Mouse (Mus musculus) testis, adult 2 months (tissue): ENCODE data around the gene Stat5b. TPM values are rescaled to one million over a fixed set of nuclear protein-coding genes. Genes with fewer than 3 reads are reported as not detected.
A peak's percentile ranks its signal among the peaks of the same experiment; 100 is the strongest.
"Not testable (repeated sequence)": the region's sequence is repeated elsewhere in the genome, so short reads cannot be mapped to it uniquely, and the experiment has no call there.

ENCODE experiments used
- H3K27ac ChIP-seq: fragments of 200-500 bp; 2 replicates; pipeline ENCODE4 v1.5.1; 2012; ENCODE audit warnings: low read depth, low read length; ENCODE audit not compliant: control insufficient read depth, insufficient read depth
- H3K27me3 ChIP-seq: fragments of 200-500 bp; 2 replicates; pipeline ENCODE4 v1.6.1; 2012; ENCODE audit warnings: mild to moderate bottlenecking, low read length, moderate library complexity; ENCODE audit not compliant: control insufficient read depth, insufficient read depth
- H3K36me3 ChIP-seq: fragments of 200-500 bp; 2 replicates; pipeline ENCODE4 v1.6.1; 2012; ENCODE audit warnings: mild to moderate bottlenecking, low read length; ENCODE audit not compliant: control insufficient read depth, insufficient read depth
- H3K4me1 ChIP-seq: fragments of 200-500 bp; 2 replicates; pipeline ENCODE4 v1.6.1; 2012; ENCODE audit warnings: low read length; ENCODE audit not compliant: control insufficient read depth, insufficient read depth
- H3K4me3 ChIP-seq: fragments of 200-500 bp; 2 replicates; pipeline ENCODE4 v1.5.1; 2012; ENCODE audit warnings: low read depth, mild to moderate bottlenecking, low read length, moderate library complexity, mixed read lengths; ENCODE audit not compliant: control insufficient read depth
- CTCF ChIP-seq: fragments of 200-500 bp; IDR thresholded peaks from 2 replicates; pipeline ENCODE4 v1.5.1; 2012; ENCODE audit warnings: low read depth, mild to moderate bottlenecking, inconsistent platforms, low read length, moderate library complexity; ENCODE audit not compliant: control insufficient read depth, insufficient read depth, insufficient replicate concordance
- POLR2A ChIP-seq: fragments of 200-500 bp; IDR thresholded peaks from 2 replicates; pipeline ENCODE4 v1.6.1; 2012; ENCODE audit warnings: low read depth, mild to moderate bottlenecking, inconsistent platforms, low read length, moderate library complexity; ENCODE audit not compliant: control insufficient read depth
- polyA plus RNA-seq: library from polyadenylated mRNA; depleted of rRNA; stranded (reverse); fragments of >200 nt; gene quantifications from 2 replicates; pipeline ENCODE4 v1.2.3, GENCODE M21; 2012

Stat5b gene
- polyA plus RNA-seq, 1 experiment: 1.9 TPM

DNA sequence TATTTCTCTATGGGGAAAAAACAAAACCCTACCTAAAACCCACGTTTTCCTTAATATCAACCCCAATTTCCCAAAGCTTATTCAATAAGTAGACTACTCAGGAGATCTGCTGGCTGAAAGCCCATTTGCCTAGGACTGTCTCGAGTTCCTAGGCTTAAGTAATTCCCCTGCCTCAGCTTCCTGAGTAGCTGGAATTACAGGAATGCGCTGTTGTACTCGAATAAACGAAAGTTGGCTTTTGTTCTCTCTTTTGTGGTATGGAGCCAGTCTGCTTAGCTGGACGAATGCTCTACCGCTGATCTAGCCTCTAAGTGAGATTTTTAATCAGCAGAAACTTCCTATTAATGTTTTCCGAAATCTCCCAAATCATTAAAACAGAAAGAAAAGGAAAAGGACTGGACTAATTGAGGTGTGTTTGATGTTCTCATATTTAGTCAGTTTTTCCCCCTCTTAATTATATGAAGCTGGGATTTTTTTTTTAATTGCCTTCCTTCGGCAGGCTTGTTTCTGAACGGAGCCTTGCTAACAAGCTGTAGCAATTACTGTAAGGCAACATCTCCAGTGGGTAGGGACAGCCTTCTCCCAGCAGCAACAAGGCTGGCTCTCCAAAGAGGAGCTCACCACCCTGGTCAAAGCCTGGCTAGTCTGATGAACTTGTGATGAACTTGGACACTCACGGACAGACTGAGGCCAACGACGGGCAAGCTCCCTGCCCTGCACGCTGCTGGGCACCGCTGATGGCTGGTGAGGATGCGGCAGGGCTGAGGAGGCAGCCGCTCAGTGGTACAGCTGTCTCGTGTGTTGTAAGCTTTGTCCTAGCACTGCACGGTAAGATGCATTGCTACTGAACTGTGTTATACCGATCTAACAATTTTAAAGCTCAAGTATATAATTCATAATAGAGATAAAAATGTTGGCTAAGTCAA is 43.9 kb downstream of the Stat5b start:
- Histone ChIP-seq H3K27me3 (no peaks in the 10 kb centered on the region), H3K4me1 (no peaks in the 10 kb centered on the region), H3K27ac (no peak overlapping the region), H3K4me3 (no peak overlapping the region), H3K36me3 (no peaks in the 10 kb centered on the region)
- TF ChIP-seq CTCF: no peak
- TF ChIP-seq POLR2A: no peak

DNA sequence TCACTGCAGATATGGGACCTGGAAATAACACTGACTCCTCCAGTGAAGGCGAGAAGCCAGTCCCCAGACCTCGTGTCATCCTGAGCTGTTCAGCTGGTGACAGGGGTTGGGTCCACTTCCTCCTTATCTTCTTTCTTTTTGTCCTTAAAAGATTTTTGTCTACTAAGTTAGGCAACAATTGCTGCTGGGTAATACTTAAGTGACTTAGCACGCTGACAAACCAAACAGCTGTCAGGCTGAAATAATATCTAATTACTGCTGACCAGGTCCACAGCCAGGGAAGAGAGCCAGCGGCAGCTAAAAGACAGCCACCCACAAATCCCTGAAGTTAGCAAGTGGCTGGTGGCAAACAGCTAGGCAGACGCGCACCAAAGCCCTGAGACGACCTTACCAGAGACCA is 45.0 kb downstream of the Stat5b start:
- Histone ChIP-seq H3K36me3 (no peaks in the 10 kb centered on the region), H3K4me1 (no peaks in the 10 kb centered on the region), H3K27ac (no peak overlapping the region), H3K27me3 (no peaks in the 10 kb centered on the region), H3K4me3 (no peak overlapping the region)
- no peak for TF ChIP-seq POLR2A
- TF ChIP-seq CTCF: no peak

DNA sequence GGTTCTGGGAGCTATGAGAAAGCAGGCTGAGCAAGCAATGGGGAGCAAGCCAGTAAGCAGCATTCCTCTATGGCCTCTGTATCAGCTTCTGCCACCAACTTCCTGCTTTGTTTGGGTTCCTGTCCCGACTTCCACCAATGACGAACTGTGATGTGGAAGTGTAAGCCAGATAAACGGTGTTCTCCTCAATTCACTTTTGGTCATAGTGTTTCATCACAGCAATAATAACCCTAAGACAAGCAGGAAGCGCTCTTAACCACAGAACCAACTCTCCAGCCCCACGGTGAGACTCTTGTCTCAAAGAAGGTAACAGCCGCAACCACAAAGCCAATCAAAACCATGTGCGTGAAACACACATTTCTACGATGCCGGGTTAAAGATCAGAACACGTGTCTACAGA is 46.1 kb downstream of the Stat5b start:
- Histone ChIP-seq H3K4me3 (no peak overlapping the region), H3K36me3 (no peaks in the 10 kb centered on the region), H3K27ac (no peak overlapping the region), H3K27me3 (no peaks in the 10 kb centered on the region), H3K4me1 (no peaks in the 10 kb centered on the region)
- TF ChIP-seq POLR2A: no peak
- TF ChIP-seq CTCF: no peak

DNA sequence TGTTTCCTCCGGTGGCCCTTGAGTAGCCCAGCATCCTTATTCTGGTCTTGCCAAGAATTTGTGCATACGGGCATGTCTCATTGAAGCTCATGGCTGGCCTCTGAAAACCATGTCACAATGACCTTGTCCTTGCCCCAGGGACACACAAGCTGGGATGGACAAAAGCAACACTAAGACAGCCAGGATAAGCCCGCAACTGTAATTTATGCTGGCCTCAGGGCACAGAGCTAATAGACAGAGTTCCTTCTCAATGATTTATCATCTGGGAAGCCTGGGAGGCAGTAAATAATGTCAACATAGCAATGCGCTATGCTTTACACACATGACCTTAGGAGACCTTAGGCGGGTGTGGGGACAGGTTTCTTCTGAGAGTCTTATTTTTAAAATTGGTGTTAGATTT is 51.1 kb downstream of the Stat5b start:
- H3K4me1 ChIP-seq: no peaks in the 10 kb centered on the region
- H3K27ac ChIP-seq: no peak overlapping the region
- no peaks in the 10 kb centered on the region for H3K36me3 ChIP-seq
- no peak overlapping the region for H3K4me3 ChIP-seq
- H3K27me3 ChIP-seq: no peaks in the 10 kb centered on the region
- TF ChIP-seq POLR2A (no peak), CTCF (no peak)

DNA sequence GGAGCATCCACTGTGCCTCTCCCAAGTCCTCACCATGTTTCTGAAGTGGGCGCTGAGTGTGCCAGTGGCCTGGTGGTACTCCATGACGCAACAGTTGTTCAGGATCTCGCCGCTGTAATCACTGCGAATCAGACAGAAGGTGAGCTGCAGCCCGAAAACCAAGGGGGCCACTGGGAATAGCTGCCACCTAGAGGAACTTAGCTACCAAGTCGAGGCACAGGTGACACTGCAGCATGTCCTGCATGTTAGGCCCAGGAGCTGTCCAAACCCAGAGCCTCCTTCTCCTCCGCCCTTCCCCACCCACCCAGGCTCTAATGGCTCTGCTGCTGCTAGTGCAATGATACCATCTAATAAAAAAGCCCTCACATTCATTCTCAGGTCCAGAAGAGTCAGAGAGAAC is 53.9 kb downstream of the Stat5b start:
- Histone ChIP-seq H3K4me1 (peaks cover 2% of the 10 kb centered on the region; the same call in 1 of the 2 replicates), H3K36me3 (no peaks in the 10 kb centered on the region), H3K27ac (no peak overlapping the region), H3K4me3 (no peak overlapping the region), H3K27me3 (no peaks in the 10 kb centered on the region)
- TF ChIP-seq POLR2A (no peak), CTCF (no peak)

DNA sequence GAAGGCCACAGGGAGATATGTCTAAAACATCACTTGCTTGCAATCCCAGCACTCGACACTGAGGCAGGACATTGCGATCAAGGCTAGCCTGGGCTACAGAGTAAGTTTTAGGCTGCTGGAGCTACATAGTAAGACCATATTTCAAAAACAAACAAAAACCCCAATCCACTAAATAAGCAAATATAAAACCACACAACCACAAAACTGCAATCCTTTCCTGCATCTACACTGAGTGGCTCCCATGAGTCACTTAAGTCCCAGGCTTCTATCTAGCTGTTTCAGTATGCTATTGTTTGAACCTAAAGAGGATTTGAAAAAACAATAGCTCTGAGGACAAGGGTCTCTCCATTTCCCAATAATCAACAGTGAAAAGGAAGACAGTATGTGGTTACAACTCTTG is 55.1 kb downstream of the Stat5b start:
- TF ChIP-seq POLR2A (no peak), CTCF (no peak)
- peaks cover 2% of the 10 kb centered on the region; the same call in 1 of the 2 replicates for H3K4me1 ChIP-seq
- H3K4me3 ChIP-seq: no peak overlapping the region
- no peak overlapping the region for H3K27ac ChIP-seq
- no peaks in the 10 kb centered on the region for H3K36me3 ChIP-seq
- no peaks in the 10 kb centered on the region for H3K27me3 ChIP-seq

DNA sequence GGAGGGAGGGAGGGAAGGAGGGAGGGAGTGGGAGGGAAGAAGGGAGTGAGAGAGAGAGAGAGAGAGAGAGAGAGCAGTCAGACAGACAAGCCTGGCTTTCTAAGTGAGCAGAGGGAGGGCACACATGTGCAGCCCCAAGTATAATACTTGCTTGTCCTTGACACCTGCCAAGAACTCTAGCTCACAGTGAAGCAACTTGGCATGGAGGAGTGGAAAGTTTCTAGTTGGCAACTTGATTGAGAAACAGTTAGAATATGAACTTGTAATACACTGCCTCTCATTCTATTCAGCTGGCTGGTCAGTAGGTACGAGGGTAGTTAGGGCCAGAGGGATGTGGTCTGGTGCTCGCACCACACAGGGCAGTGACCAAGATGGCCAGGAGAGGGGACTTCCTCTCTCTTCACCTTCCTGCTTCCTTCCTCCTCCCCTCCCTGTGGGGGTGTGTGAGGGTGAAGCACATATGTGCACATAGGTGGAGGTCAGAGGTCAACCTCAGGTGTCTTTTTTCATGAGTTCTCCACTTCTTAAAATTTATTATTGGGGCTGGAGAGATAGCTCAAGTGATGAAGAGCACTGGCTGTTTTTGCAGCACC is 59.0 kb downstream of the Stat5b start:
- H3K4me1 ChIP-seq: peaks cover 2% of the 10 kb centered on the region; the same call in 1 of the 2 replicates
- H3K27ac ChIP-seq: peak overlapping the region; percentile 74
- H3K27me3 ChIP-seq: no peaks in the 10 kb centered on the region
- TF ChIP-seq POLR2A: no peak
- no peak for TF ChIP-seq CTCF
- H3K4me3 ChIP-seq: no peak overlapping the region
- no peaks in the 10 kb centered on the region for H3K36me3 ChIP-seq

DNA sequence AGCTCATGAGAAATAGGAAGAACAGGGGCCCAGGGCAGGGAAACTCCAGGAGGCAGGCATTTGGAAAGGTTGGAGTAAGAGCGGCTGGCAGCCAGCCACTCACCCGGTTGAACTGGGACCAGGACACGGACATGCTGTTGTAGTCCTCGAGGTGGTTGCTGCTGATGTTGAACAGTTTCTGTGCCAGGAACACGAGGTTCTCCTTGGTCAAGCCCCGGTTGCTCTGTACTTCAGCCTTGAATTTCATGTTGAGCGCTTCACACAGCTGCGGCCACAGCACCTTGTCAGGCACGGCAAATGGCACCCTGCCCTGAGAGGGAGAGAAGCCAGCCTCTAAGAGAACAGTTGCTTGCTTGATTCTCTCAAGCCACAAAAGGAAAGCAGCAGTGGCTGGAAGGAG is 59.9 kb downstream of the Stat5b start:
- not testable (repeated sequence) for H3K4me3 ChIP-seq, H3K27me3 ChIP-seq, H3K36me3 ChIP-seq, H3K27ac ChIP-seq, H3K4me1 ChIP-seq
